Mouse (Mus musculus) mesoderm, embryonic 11.5 days (tissue): ENCODE results near the gene Mnat1.
"Not testable (repeated sequence)": the region's sequence is repeated elsewhere in the genome, so short reads cannot be mapped to it uniquely, and the experiment has no call there.

ENCODE experiments used
- DNase-seq: peaks from one replicate; pipeline ENCODE4 v3.0.0-alpha.2; 2012; ENCODE audit warnings: low read depth, low spot score

The Mnat1 gene

DNA sequence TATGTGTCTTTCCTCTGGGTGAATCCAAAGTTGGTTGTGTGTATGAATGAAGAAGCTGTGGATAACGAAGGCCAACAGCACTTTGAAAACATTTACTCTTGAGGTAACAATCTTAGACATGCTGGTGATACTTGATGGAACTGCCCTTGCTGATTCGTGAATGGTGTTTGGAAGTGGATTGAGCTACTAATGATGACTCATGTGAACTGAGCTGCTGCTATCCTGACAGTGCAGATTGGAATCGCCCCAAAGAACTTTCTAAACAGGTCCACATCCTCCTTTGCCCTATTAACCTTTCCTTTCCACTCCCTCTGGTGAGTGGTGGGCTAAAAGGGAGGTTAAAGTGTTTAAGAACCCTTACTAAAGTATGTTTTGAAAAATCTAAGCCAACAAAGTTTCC, 17.2 kb downstream of the Mnat1 start:
- DNase-seq: no peak

DNA sequence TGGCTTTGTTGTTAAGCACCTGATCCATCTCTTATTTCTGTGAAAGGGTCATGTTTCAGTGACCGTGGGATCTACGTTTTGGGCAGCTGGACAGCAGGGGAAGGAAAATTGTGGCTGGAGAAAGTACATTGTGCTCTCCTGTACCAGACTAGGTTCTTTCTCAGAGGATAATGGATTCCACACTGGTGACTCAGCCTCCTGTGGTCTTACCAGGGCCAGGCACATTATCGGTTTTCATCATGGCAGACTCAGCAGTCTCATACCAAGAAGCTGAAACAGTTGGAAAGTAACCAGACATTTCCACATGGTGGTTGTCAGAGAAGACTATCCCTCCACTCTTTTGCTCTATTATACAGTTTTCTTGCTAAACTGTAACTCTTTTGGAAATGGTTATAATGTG, 23.7 kb downstream of the Mnat1 start:
- DNase-seq: no peak

DNA sequence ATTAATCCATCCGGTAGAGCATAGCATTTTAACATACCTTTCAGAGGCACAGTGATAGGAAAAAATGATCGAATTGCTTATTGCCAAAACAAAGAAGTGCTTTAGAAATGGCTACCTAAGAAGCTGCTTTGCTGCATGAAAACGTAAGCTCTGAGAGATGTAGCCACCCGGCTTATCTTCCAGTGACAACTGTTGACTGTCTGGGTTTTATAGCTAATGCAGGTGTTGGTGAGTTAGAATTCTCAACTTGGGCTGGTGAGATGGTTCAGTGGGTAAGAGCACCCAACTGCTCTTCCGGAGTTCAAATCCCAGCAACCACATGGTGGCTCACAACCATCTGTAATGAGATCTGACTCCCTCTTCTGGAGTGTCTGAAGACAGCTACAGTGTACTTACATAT, 27.5 kb downstream of the Mnat1 start:
- not testable (repeated sequence) for DNase-seq

DNA sequence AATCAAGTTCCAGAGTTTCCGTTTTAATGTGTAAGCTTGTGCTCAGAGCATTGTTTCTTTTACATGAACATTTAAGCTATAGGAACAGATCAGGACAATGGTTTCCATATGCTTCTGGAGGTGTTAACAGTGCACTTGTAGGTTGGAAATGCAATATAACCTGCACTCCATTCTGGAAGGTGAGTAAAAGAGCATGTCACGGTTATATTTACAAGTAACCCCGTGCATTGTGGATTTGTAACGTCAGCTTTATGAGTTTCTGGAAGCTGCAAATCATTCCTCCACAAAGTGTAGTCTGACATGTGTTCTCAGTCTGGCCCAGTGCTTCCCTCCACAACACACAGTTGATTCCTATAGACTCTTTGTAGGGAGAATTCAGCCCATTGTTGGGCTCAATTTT, 30.6 kb downstream of the Mnat1 start:
- peak; percentile 9 for DNase-seq

DNA sequence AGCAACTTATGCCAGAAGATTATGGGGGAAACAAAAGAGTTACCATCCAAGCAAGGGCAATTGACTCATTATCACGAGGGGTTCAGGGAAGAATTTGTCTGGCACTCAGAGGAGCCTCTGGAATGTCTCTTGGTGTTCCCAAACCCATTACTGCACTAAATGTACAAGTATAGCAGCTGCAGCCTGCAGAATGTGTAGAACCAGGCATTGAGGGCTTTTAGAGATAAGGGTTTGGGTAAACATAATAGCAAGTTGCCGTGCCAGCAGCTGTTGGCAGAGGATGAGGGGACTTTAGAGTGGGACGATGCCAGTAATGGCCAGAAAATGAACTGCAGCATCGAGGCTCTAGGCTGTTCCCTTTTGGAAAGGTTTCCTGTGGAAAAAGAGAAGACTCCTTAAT, 36.8 kb downstream of the Mnat1 start:
- no peak for DNase-seq

DNA sequence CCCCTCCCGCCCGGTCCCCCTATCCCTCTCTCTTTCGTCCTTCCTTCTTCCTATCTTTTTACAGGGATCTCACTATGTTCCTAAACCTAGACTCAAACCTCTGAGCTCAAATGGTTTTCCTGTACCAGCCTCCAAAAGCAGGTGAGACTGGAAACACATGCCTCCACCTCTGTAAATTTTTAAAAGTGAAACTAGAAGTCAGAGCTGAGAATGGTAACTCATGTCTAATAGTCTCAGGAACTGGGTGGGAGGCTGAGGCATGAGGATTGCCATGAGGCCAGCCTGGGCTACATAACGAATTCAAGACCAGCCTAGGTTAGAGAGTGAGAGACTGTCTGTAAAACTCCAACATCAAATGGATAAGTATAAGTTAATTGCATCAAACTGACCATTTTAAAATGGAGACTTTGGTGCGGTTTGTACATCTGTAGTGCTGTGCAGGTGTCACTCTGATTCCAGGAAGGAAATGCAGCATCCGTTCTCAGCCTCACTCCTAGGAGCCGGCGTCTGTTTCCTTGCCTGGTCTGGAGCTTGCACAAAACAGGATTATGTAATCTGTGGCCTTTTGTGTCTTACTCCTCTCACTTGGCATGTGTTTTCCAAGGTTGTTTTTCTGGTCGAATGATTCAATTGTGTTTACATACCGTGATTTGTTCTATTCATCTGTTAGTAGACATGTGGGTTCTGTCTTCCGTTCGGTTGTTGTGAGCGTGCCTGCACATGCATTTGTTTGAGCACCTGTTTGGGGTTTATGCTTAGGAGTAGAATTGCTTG, 39.1 kb downstream of the Mnat1 start:
- DNase-seq: no peak

DNA sequence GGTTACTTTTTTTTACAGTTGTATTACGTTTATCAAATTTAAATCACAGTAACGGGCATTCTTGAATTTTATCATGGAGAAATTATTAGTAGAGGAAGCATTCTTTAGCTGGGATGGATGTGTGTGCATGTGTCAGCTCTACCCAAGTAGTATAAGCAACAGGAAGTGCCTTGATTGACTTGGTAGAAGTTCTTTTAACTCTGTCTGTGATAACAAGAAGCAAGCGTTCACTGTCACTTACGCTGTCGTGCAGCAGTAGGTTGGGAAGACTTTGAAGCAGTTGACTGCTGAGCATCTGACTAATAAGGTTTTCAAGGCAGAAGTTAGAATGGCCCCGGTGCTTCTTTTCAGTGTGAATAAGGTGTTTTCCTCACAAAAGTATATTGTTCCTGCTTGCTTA, 47.3 kb downstream of the Mnat1 start:
- DNase-seq: no peak

DNA sequence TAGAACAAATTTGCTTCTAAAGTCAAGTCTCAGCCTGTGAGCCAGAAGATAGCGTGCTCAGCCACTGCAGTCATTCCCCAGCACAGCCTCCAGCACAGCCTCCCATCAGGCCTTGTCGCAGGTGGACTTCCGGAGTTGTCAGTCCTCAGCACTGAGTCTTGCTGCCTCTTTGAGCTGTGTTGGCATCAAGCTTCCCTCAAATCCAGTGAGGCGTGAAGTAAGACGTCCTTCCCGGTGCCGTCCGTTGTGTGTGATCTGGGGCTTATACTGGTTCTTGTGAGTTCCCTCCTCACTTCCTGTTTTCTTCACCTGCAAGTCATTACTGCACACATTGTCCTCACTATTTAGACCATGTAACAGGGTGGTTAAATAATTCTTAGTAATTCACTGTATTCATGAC, 60.4 kb downstream of the Mnat1 start:
- no peak for DNase-seq

DNA sequence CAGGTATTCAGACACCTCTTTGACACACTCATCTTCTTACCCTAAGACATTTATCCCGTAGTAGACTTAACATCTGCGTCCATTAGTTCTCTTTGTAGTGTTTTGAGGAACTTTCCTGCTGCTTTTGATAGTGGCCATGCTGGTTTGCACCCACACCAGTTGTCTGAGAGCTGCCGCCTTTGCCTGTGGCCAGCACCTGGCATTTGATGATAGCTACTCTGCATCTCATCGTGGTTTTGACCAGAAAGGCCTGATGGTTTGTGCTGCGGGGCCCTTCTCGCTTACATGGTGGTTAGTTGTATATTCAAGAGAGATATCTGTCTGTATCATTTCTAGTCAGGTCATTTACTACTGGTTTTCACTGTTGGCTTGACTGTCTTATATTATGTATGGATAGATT, 73.8 kb downstream of the Mnat1 start:
- DNase-seq: no peak

DNA sequence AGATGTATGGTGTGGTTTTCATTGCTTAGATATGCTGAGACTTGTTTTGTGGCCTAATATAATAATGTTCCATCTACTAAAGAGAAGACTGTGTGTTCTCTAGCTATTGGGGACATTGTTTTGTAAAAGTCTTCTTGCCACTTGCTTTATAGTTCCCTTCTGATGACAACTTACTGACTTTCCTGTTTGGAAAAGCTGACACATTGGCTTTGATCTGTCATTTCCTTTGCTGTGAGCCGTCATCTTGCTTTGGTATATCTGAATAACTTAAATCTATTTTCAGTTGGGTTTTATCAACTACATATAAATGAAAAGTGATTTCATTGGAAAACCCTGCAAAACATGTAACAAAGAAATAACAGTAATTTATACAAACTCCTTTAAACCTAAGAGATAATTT, 74.9 kb downstream of the Mnat1 start:
- no peak for DNase-seq

DNA sequence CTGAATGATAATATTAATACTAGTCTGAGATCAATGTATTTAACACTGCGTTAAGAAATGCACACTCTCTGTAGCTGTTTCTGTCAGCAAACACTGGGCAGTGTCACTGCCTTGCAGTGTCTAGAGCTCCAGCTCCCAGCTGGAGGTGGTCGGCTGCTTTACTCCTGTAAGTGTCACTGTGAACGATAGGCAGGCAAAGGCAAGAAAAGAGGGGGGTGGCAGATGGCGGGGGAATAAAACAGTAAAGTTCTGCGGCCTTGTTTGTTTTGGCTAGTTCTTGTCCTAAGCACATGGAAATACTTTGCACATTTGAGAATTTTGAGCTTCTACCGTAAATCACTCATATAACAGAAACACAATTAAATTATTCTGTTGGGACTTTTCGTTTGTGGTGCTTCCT, 75.9 kb downstream of the Mnat1 start:
- peak; percentile 31 for DNase-seq

DNA sequence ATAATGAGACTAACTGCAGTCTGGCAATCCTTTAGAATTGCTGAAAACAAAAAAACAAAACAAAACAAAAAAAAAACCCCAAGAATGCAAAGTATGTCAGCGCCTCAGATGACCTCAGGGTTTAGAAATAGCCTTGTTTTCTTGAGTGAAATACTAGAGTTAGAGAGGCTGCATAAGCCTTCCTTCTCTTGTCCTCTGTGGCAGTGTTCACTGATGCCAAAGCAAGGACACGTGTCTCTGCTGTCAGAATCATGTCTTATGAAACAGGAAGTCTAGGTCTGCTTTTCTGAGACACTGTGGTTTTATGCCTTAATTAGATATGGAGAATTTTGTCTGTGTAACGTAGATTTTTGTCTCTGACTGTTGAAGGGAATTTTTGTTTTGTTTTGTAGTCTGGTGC, 78.1 kb downstream of the Mnat1 start:
- DNase-seq: no peak

DNA sequence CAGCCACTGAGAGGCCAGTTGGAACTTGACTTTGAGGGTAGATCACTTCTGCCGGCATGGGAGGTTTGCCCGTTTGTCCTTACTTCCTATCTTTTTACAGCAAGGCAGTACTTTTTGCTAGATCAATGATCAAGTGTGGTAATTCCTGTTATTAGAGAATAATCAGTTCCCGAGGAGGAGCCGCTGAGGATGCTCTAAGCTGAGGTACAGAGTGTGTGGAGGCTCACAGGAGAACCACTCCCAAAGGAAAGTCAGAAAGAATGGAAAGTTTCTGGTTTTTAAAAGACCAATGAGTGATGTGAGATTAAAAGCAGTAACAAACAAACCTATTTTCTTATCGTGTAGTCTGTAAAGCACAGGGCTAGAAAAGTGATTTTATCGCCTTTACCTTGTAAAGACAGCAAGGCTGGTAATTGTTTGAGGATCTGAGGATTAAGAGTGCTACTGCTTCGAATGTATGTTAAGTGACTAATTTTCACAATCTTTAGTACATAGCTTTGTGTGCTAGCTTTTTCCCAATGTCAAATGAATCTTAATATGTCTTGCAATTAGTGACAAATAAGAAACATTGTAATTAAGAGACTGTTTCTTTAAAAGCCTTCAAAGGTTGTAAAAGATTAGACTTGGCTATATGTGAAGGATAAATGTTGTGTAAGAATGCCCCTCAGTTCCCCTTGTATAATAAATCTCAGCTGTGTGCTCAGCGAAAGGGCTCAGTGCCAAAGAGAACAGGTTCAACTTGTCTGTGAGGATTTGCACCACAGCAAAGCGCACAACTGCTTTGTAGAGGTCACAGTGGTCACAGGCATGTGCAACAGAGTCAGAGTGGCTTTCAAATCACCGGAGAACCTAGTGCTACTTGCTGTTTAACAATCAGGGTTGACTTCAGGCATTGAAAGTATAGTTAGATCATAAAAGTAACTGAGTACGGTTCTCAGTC, 82.5 kb downstream of the Mnat1 start:
- peak; percentile 47 for DNase-seq

DNA sequence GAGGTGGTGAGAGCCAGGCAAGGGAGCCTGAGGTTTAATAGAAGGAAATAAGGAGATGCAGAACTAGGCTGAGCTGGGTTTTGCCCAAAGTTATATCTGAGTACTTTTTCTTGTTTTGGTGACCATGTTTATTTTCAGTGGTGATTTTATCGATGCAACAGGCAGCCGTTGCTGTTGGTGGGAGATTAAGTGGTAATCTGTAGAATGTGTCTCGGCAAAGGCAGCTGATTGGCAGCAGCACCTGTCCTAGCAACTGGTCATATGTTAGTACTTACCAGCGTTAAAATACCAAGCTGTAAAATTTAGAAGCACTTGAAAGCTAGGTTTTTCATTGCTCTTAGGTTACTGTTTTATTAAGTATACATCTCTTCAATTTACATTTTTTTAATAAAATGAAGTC, 83.5 kb downstream of the Mnat1 start:
- no peak for DNase-seq

DNA sequence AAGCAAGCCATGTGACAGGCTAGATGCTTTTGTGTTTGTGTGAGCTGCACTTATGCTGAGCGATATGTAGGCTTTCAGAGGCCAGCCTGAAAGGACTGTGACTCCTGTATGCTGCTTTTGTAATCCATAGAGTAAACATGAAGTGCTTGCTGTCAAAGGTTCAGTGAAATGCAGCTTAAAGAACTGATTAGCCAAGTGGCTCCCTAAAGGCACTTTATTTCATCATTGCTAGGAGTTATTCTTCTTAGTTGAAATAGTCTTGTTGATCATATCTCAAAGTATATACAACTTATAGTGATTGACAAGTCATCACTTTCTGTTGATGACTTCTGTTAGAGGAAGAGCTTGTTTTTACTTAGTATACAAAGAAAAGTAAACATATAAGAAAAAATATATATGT, 83.9 kb downstream of the Mnat1 start:
- DNase-seq: no peak

DNA sequence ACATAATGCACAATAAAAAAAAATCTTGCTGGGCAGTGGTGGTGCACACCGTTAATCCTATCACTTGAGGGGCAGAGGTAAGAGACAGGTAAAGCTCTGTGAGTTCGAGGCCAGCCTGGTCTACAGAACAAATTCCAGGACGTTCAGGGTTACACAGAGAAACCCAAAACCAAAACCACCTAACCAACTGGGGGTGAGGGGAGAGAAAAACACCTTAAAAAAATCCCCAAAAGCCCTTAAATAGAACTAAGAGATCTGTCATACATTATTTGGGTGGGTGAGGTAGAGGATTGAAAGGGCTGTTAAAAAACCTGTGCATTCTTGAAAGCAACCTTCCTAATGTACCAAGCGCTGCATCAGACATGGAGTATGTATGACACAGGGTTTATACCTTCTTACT, 85.0 kb downstream of the Mnat1 start:
- no peak for DNase-seq

DNA sequence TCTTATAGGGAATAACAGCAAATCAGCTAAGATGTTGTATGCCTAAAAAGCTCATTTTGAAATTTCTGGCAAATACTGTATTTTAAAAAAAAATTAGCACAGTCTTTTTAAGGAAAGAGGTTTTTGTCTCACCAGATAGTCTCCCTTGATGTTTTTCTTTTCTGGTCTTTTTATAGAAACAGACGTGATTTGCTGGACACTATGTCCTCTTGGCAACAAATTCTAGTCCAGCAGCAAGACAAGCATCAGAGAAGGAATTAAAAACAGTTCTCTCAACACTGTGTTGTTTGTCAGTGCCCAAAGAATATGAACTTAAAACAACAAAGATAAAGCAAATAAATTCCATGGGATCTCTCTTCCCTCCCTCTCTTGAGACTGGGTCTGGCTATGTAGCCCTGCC, 85.6 kb downstream of the Mnat1 start:
- DNase-seq: no peak

DNA sequence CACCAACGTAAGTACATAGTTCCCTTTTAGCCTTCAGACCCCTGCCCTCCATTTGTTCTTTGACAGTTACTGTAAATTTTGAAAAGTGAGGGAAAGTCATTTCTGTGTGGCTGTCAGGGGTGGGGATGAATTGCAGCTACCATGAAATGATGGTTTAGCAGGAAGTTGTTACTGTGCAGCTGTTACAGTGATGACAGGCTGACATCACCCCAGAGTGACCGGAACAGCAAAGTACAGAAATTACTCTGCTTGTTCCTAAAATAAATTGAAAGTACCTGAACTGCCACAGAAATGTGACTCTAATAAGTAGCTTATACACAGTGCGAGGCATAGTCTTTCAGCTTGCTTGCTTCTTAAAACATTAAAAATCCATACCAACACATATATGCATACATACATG, 86.9 kb downstream of the Mnat1 start:
- DNase-seq: no peak

DNA sequence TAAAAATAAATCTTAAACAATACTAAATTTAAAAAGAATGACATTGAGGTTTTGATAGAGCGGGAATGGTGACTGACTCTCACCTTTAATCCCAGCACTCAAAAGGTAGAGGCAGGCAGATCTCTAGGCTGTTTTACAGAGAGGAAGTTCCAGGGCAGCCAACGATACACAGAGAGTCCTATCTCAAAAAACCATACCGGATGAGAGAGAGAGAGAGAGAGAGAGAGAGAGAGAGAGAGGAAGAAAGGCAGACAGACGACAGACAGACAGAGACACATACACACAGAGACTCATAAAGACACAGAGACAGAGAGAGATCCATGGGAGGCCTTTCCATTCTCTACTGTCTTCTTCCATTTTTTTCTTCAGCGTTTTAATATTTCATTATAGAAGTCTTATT, 92.3 kb downstream of the Mnat1 start:
- DNase-seq: no peak

DNA sequence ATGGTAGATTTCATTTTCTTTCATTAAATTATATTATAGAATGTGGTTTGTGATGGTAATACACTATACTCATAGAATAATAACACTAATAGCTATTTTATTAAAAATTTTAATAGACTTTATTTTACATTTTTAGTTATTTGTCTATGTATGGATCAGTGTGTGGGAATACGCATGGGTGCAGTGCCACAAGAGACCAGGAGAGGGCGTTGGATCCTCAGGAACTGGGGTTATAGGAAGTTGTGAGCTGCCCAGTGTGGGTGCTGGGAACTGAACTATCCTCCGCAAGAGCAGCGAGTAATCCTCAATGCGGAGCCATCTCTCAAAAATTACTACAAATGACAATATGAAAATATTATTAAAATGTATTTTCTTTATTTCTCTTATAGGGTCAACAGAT, 95.1 kb downstream of the Mnat1 start:
- DNase-seq: no peak

DNA sequence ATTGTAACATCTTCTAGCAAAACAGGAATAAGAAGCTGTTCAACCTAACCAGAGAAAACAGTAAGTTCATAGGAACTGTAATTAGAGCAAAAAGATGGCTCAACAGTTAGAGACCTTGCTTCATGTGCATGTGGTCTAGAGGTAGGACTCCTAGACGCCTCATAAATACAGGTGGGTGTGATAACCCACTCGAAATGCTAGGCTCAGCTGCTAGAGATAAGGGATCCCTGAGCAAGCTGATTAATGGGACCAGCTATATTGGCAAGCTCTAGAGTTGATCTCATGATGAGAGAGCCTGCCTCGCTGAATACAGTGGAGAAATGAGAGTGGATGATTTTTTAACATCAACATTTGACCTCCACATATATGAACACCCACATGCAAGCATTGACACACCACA, 97.7 kb downstream of the Mnat1 start:
- no peak for DNase-seq

DNA sequence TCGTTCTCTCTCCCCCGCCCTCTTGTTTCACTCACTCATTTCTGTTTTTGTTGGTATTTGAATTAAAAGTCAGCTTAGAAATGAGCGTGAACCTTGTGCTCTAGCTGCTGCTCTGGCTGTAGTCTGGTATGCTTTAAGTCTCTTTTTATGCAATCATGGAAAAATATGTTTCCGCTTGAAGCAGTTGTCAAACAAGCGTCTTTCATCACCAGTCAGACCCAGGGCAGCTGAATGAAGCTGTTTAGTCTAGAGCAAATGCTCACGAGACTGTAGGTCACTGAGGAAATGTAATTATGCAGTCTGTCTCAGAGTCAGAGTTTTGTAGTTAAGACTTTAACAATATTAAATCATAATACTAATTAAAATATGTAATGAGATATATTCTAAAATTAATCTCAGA, 100.4 kb downstream of the Mnat1 start:
- no peak for DNase-seq

DNA sequence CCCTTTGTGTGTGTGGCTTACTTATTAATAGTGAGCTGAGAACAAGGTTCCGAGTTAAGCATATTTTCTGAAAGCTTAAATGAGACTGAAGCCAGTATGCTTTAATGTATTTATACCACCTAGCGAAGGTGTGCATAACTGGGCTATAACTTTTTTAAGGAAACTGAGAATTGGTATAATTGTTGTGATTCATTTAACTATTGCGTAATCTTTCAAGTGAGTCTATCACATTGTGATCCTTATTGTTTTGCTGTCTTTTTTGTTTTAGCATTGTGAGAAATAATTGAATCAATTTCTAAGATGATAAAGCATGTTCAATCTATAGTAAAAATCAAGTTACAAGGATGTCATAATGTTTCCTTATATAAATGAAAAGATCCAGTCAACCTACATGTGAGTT, 104.9 kb downstream of the Mnat1 start:
- no peak for DNase-seq
